Mouse (Mus musculus): Measurements from ENCODE around the gene Gm3488.
"Not testable (repeated sequence)": the region's sequence is repeated elsewhere in the genome, so short reads cannot be mapped to it uniquely, and the experiment has no call there.

Gm3488 gene

DNA sequence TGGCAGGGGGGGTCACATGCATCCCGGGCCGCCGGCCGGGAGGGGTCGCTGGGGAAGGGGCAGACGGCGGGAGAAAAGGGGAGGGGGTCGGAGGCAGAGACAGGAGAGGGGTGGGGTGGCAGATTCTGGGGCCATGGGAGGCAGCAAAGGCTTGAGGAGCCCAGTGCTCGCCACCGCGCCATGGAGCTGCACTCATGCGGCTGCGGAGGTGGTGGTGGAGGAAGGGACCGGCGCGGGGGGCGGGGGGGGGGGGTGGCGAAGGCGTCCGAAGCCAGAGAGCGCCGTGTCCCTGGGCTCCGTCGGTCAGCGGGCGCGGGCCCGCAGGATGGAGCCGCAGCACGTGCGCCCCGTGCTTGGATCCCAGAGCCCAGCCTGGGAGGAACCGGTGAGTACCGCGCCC lies at the start of gene Gm3488:
Gene Gm3488, plus strand, starts transcription at position 301 of the 400 bp plus-strand sequence.
- DNase-seq (ENCODE audit: low read depth, low spot score): not testable (repeated sequence)

DNA sequence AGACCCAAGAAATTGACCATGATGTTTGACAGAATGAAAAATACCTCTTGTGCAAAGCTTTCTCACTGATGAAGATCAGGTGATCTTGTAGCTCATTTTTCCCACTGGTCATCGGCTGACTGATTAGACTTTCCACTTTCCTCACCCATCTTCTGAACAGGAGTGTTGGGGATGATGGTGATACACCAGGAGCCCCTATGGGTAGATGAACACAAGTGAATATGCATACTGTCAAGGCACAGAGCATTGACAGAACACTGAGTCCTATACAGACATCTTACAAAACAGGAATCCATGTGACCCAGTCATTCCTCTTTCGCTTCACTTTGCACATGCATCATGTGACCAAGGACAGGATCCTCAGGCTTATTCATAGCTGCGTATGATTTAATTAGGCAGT lies 46.1 kb upstream of the Gm3488 start, which contains the start of gene Gm3194:
Gene Gm3194, minus strand, starts transcription at position 101 of the 400 bp plus-strand sequence.
- DNase-seq (ENCODE audit: low read depth, low spot score): not testable (repeated sequence)

DNA sequence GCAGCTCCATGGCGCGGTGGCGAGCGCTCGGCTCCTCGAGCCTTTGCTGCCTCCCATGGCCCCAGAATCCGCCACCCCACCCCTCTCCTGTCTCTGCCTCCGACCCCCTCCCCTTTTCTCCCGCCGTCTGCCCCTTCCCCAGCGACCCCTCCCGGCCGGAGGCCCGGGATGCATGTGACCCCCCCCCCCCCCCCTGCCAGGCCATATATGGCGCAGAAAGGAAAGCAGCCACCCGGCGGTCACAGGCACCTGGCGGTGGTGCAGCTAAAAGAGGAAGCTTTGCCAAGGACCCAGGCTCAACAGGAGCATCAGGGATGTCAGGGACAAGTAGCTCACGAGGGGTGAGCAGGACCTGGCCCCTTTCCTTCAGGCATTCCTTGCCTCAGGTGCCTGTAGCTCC lies 41.0 kb upstream of the Gm3488 start:
- not testable (repeated sequence) for DNase-seq (ENCODE audit: low read depth, low spot score)

DNA sequence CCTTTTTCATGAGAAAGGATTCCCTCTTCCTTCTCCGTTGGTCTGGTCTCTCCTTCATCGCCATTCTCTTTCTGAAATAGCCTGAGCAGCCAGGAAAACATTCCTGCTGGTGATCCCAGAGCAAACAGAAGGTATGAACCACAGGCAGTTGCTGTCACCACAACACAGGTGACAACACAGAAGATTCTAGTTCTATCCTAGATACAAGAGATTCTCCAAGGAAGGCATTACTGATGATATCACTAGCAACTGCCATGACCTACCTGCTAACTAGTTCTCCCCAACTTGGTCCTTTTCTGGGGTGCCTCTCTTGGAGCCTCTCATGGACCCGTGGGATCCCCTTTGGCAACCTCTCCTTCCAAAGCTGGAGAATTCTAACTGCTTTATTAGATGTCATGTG lies 23.7 kb upstream of the Gm3488 start, which contains the start of gene Gm8246:
Gene Gm8246, minus strand, starts transcription at position 101 of the 400 bp plus-strand sequence.
- DNase-seq (ENCODE audit: low read depth, low spot score): not testable (repeated sequence)

DNA sequence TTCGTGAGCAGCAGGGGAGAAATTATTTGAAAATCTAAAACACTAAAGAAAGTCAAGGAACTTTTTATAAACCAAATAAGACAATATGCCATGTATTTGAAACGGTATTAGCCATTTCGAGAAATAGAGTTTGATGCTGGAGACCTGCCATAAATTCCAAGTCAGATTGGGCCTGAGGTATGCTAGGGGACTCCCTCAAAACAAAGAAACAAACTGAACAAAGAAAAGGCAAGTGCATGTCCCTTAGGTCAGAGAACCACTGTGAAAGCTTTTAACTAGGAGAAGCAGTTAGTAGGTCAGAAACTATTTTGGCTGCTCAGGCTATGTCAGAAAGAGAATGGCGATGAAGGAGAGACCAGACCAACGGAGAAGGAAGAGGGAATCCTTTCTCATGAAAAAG lies 17.6 kb upstream of the Gm3488 start, which contains the start of gene Gm3187:
Gene Gm3187, plus strand, starts transcription at position 301 of the 400 bp plus-strand sequence.
- DNase-seq (ENCODE audit: low read depth, low spot score): not testable (repeated sequence)

DNA sequence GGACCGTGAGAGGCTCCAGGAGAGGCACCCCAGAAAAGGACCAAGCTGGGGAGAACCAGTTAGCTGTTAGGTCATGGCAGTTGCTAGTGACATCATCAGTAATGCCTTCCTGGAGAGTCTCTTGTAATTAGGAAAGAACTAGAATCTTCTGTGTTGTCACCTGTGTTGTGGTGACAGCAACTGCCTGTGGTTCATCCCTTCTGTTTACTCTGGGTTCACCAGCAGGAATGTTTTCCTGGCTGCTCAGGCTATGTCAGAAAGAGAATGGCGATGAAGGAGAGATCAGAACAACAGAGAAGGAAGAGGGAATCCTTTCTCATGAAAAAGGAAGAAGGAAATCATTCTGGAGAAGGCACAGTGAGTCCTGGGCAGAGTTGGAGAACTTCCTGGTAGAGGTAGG lies 36.7 kb downstream of the Gm3488 start, which contains the start of gene Gm3532:
Gene Gm3532, plus strand, starts transcription at position 301 of the 400 bp plus-strand sequence.
- not testable (repeated sequence) for DNase-seq (ENCODE audit: low read depth, low spot score)

Measured in brain, adult 2 months (tissue).